Mouse (Mus musculus) small intestine, adult 2 months (tissue): ENCODE results near the gene Mical3. TPM values are rescaled to one million over a fixed set of nuclear protein-coding genes. Genes with fewer than 3 reads are reported as not detected.

Experiments
- H3K27ac ChIP-seq: fragments of 200-500 bp; 2 replicates; pipeline ENCODE4 v1.5.1; 2012; ENCODE audit warnings: low read depth, low read length, control low read depth, inconsistent platforms; ENCODE audit not compliant: insufficient read depth
- H3K27me3 ChIP-seq: fragments of 200-500 bp; 2 replicates; pipeline ENCODE4 v1.6.1; 2012; ENCODE audit warnings: mild to moderate bottlenecking, moderate library complexity, low read length, inconsistent platforms; ENCODE audit not compliant: control insufficient read depth, insufficient read depth
- H3K36me3 ChIP-seq: fragments of 200-500 bp; 2 replicates; pipeline ENCODE4 v1.6.1; 2012; ENCODE audit warnings: mild to moderate bottlenecking, low read length, control low read depth, inconsistent platforms; ENCODE audit not compliant: control insufficient read depth, insufficient read depth
- H3K4me1 ChIP-seq: fragments of 200-500 bp; 2 replicates; pipeline ENCODE4 v1.6.1; 2012; ENCODE audit warnings: low read length, inconsistent platforms, mixed read lengths; ENCODE audit not compliant: control insufficient read depth, insufficient read depth, insufficient read length
- H3K4me3 ChIP-seq: fragments of 200-500 bp; 2 replicates; pipeline ENCODE4 v1.5.1; 2012; ENCODE audit warnings: low read depth, mild to moderate bottlenecking, control low read depth, inconsistent platforms, low read length, moderate library complexity
- CTCF ChIP-seq: fragments of 200-500 bp; IDR thresholded peaks from 2 replicates; pipeline ENCODE4 v1.5.1; 2012; ENCODE audit warnings: low read depth, mild to moderate bottlenecking, control low read depth, inconsistent platforms, low read length, moderate library complexity, mixed read lengths; ENCODE audit not compliant: insufficient replicate concordance, insufficient read length; ENCODE audit errors: extremely low read depth
- POLR2A ChIP-seq: fragments of 200-500 bp; IDR thresholded peaks from 2 replicates; pipeline ENCODE4 v1.6.1; 2012; ENCODE audit warnings: low read depth, mild to moderate bottlenecking, control low read depth, inconsistent platforms, low read length, moderate library complexity
- WGBS: fragments of 180-500 bp; shearing (Covaris S2); methylation state at CpG from one replicate; pipeline ENCODE4 v1.1.7; 2018; 5-methylcytosine and 5-hydroxymethylcytosine counted together
- polyA plus RNA-seq: library from polyadenylated mRNA; depleted of rRNA; stranded (reverse); fragments of >200 nt; gene quantifications from 2 replicates; pipeline ENCODE4 v1.2.3, GENCODE M21; 2012

The Mical3 gene
- polyA plus RNA-seq, 1 experiment: 8.9 TPM

DNA sequence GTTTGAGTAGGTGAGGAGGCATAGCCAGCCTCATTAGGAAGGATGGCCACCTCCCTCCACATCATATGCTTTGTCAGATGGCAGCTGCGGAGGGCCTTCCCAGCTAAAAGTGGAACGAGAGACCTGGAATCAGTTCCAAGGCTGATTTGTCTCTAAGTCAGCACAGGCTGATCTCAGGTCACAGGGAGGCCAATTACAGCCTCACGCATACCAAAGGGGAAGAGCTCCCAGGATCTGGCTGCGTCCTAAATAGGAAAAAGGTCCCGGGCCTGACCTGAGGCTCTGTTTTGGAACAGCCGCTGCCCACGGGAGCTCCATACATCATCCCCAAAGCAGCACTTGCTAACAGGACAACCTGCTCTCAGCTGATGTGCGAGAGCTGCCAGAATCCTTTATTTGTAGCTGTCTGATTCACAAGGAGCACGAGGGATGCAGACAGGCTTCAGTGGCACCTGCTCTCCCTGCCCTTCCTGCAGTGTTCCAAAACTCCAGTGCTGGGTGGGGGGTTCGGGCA, 143.2 kb downstream of the Mical3 start:
- Histone ChIP-seq H3K36me3 (no peaks in the 10 kb centered on the region), H3K4me3 (no peak overlapping the region), H3K4me1 (no peaks in the 10 kb centered on the region), H3K27me3 (no peaks in the 10 kb centered on the region), H3K27ac (no peak overlapping the region)
- WGBS: 74% methylated on average over 10 of the region's 10 CpGs
- TF ChIP-seq POLR2A (no peak), CTCF (no peak)

DNA sequence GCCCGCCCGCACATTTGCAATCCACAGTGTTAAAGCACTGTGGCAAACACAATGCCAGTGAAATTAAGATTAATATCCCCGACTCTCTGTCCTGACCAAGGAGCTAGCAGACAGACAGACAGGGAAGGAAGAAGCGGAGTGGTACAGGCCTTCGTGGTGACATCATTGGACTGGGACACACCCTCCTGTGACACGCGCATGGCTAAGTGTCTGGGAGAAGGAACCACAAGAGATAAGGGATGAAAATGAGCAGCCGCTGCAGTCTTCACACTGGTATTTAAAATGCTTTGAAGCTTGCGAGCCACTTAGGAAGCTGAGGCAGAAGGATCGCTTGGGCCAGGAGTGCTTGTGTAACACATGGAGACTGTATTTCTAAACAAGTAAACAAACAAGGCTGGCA, 143.6 kb downstream of the Mical3 start:
- no peaks in the 10 kb centered on the region for H3K36me3 ChIP-seq
- H3K4me3 ChIP-seq: no peak overlapping the region
- no peak overlapping the region for H3K27ac ChIP-seq
- TF ChIP-seq POLR2A: no peak
- no peak for TF ChIP-seq CTCF
- H3K4me1 ChIP-seq: no peaks in the 10 kb centered on the region
- H3K27me3 ChIP-seq: no peaks in the 10 kb centered on the region
- WGBS: 71% methylated on average over 10 of the region's 10 CpGs

DNA sequence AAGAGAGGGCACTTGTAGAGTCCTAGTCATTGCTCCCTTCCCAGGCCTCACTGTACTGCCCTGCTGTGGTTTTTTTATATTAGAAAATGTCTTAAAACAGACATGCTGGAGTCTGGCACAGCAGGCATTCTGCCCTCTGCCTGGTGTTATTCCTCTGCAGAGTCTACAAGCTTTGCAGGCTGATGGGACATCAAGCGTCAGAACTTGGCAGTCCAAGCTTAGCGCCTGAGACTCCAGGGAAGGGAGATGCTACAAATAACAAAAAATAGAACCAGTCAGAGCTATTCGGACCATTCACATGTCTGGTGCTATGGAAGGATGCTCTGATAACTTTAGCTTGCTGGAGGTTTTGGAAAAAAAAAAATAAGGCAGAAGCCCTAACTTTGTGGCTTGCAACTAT, 144.6 kb downstream of the Mical3 start:
- Histone ChIP-seq H3K27me3 (no peaks in the 10 kb centered on the region), H3K4me1 (no peaks in the 10 kb centered on the region), H3K4me3 (no peak overlapping the region), H3K36me3 (no peaks in the 10 kb centered on the region), H3K27ac (no peak overlapping the region)
- 94% methylated on average over 3 of the region's 3 CpGs for WGBS
- TF ChIP-seq CTCF: no peak
- no peak for TF ChIP-seq POLR2A

DNA sequence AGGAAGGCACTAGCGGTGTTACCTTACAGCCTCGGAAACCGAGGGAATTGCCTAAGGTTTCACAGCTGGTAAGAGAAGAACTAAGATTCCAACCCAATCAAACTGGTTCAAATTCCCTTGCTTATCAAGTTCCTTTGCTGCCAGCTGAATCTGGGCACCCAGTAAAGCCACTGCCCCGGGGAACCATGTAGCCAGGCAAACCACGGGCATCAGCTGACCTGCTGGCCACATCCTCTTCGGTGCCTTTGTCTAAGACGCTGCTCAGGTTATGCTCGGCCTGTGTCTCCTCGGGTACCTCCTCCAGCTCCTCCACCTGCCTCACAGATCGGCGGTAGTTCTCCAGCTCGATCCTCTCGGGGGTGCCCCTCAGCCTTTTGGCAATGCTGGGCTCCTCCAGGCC, 148.5 kb downstream of the Mical3 start:
- Histone ChIP-seq H3K4me3 (no peak overlapping the region), H3K27ac (no peak overlapping the region), H3K36me3 (no peaks in the 10 kb centered on the region), H3K27me3 (no peaks in the 10 kb centered on the region), H3K4me1 (peaks cover 3% of the 10 kb centered on the region)
- TF ChIP-seq POLR2A (no peak), CTCF (no peak)
- 91% methylated on average over 13 of the region's 13 CpGs for WGBS

DNA sequence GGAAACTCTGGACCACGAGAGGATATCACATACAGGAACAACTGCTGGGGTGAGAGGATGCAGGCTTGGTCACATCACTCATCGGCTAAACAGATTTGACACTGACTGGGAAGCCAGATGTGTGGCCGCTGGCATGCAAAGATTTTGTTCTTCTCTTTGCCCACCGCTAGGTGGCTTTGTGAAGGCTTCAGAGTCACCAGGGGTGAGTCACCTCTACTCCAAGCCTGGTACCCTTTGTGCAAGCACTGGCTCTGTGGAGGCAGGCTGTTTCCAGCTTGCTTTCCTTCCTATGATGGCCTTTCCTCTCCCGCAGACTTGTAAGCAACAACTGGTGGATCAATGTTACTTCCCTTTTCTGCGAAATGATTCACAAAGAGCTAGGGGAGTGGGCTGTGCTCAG, 149.3 kb downstream of the Mical3 start:
- peak; percentile 21; the same call in 1 of the 2 replicates for TF ChIP-seq CTCF
- no peak for TF ChIP-seq POLR2A
- H3K36me3 ChIP-seq: no peaks in the 10 kb centered on the region
- H3K27me3 ChIP-seq: no peaks in the 10 kb centered on the region
- H3K27ac ChIP-seq: no peak overlapping the region
- H3K4me1 ChIP-seq: peaks cover 5% of the 10 kb centered on the region
- 73% methylated on average over 6 of the region's 6 CpGs for WGBS
- H3K4me3 ChIP-seq: no peak overlapping the region

DNA sequence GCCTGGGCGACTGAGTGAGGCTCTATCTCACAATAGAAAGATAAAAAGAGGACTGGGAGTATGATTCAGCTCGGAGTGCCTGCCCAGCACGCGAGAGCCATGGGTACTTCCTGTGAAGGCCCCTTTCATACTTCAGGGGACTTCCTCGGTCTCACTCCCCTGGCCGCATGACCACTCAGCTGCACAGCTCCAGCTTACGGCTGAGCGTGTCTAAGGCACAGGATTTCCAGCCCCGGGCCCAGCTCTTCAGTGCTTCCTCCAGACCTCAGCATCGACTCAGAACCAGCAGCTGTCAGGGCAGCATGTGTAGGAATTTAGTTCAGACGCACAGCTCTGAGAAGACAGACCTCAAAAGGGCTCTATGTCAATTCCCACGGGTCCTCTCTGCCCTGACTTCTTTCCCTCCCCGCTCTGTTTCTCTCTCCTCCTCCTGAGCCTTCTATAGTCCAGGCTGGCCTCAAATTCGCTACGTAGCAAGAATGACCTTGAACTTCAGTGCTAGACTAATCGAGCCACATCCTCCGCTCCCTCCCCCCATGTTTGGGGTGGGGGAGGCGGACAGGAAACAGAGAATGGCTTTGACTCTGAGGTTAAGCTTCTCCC, 152.7 kb downstream of the Mical3 start:
- no peak for TF ChIP-seq CTCF
- TF ChIP-seq POLR2A: no peak
- Histone ChIP-seq H3K27me3 (no peaks in the 10 kb centered on the region), H3K4me1 (peaks cover 5% of the 10 kb centered on the region), H3K27ac (no peak overlapping the region), H3K36me3 (peaks cover 1% of the 10 kb centered on the region; the same call in 1 of the 2 replicates), H3K4me3 (no peak overlapping the region)
- WGBS: 62% methylated on average over 18 of the region's 18 CpGs

DNA sequence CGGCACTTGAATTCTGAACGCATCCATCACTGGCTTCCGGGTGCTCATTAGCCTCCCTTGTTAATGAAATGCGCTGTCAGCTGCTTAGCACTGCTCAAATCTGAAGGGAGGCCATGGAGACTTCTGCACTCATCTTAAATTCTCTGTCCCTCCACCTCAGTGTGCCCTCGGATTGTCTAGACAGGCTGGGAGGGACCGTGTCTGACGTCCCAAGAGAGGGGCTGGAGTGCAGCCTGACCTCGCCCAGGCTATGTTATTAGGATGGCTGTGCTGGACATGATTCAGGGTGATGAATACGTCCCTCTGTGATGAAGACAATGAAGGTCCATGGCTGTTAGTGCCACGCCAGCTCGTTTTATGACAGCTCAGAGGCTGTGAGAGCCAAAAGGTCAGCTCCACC, 153.8 kb downstream of the Mical3 start:
- WGBS: 71% methylated on average over 11 of the region's 11 CpGs
- TF ChIP-seq CTCF (no peak), POLR2A (no peak)
- Histone ChIP-seq H3K4me3 (no peak overlapping the region), H3K36me3 (peaks cover 3% of the 10 kb centered on the region; the same call in 1 of the 2 replicates), H3K27me3 (no peaks in the 10 kb centered on the region), H3K4me1 (peaks cover 5% of the 10 kb centered on the region), H3K27ac (no peak overlapping the region)

DNA sequence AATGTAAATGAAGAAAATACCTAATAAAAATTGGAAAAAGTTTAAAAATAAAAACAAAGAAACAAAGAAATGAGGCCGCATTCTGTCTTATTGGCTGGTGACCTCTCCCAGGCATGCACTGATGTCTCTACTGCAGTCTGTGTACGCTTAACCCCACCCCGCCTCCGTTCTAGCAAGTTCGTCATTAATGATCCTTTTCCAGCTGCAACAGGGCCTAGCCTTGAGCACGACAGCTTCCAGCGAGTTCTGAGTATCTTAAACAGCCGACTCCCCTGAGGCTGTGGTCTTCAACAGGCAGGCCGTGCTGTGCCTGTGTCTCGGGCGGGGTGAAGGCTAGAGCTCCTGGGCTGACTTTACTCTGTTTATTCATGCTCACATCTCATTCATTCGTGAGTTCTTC, 154.7 kb downstream of the Mical3 start:
- Histone ChIP-seq H3K36me3 (peaks cover 3% of the 10 kb centered on the region; the same call in 1 of the 2 replicates), H3K27me3 (no peaks in the 10 kb centered on the region), H3K27ac (no peak overlapping the region), H3K4me1 (peaks cover 7% of the 10 kb centered on the region), H3K4me3 (no peak overlapping the region)
- 80% methylated on average over 12 of the region's 12 CpGs for WGBS
- TF ChIP-seq POLR2A (no peak), CTCF (no peak)
